Comparison of ENCODE assay signal across 13 mouse cellular contexts in genomic region chr7:66231861-66232260, GRCm38 (mm10).
A peak's percentile ranks its signal among the peaks of the same experiment; 100 is the strongest.
DNase-seq lines count a peak whose midpoint lies in the region; ATAC-seq lines count a peak whose summit lies in the region.
"Had no signal": no experiment of that assay in that cellular context is flagged by ENCODE, and none has a peak within 500 bp of the region (broad histone marks: within the 10 kb centered on the region; RNA-seq: fewer than 3 reads in every experiment).

No protein-coding gene starts in this region.

- no peaks in the 10 kb centered on the region for H3K27me3 ChIP-seq in midbrain, embryonic 12.5 days
- no peaks in the 10 kb centered on the region for H3K27me3 ChIP-seq in midbrain, embryonic 15.5 days (replicated peaks)
- H3K27me3 ChIP-seq in limb, embryonic 10.5 days (ENCODE audit: low read depth, poor library complexity, severe bottlenecking): no peaks in the 10 kb centered on the region
- no peaks in the 10 kb centered on the region for H3K27me3 ChIP-seq in neural tube, embryonic 12.5 days (replicated peaks)

- no peak for ATAC-seq in midbrain, embryonic 12.5 days (ENCODE audit: low FRiP score, low read depth)
- ATAC-seq in midbrain, embryonic 15.5 days (replicated peaks): no peak
- no peak for ATAC-seq in neural tube, embryonic 12.5 days (ENCODE audit: low FRiP score, low read depth)

- H3K9me3 ChIP-seq in midbrain, embryonic 12.5 days: no peaks in the 10 kb centered on the region
- H3K9me3 ChIP-seq in midbrain, embryonic 15.5 days: no peaks in the 10 kb centered on the region
- H3K9me3 ChIP-seq in limb, embryonic 10.5 days (replicated peaks): no peaks in the 10 kb centered on the region
- no peaks in the 10 kb centered on the region for H3K9me3 ChIP-seq in neural tube, embryonic 12.5 days

- H3K4me3 ChIP-seq in midbrain, embryonic 12.5 days: no peak overlapping the region
- no peak overlapping the region for H3K4me3 ChIP-seq in midbrain, embryonic 15.5 days
- H3K4me3 ChIP-seq in limb, embryonic 10.5 days: no peak overlapping the region
- no peak overlapping the region for H3K4me3 ChIP-seq in neural tube, embryonic 12.5 days
- H3K4me3 ChIP-seq: gastrocnemius, adult 2 months had no signal

- no peak overlapping the region for H3K9ac ChIP-seq in midbrain, embryonic 12.5 days (replicated peaks)
- no peak overlapping the region for H3K9ac ChIP-seq in midbrain, embryonic 15.5 days
- H3K9ac ChIP-seq in neural tube, embryonic 12.5 days: no peak overlapping the region

- H3K4me1 ChIP-seq in midbrain, embryonic 12.5 days: peaks cover 28% of the 10 kb centered on the region
- H3K4me1 ChIP-seq in midbrain, embryonic 15.5 days: peaks cover 21% of the 10 kb centered on the region
- H3K4me1 ChIP-seq in limb, embryonic 10.5 days: peaks cover 48% of the 10 kb centered on the region
- peaks cover 49% of the 10 kb centered on the region for H3K4me1 ChIP-seq in neural tube, embryonic 12.5 days

- peak; percentile 82 for DNase-seq in heart, adult 11 months
- no peak for DNase-seq in heart, postnatal 14 days
- DNase-seq in limb, embryonic 10.5 days (ENCODE audit: low spot score): no peak
- no peak for DNase-seq in layer of hippocampus, postnatal 36 days
- DNase-seq in adrenal gland, adult 18-20 months (ENCODE audit: low spot score in 2 of 2): no peak
- DNase-seq: adrenal gland, adult 8-10 months; B cell, adult 2 months; gastrocnemius, adult 2 months; layer of hippocampus, adult 9-11 months; lung, adult 2 months had no signal

- no peaks in the 10 kb centered on the region for H3K36me3 ChIP-seq in midbrain, embryonic 12.5 days
- H3K36me3 ChIP-seq in midbrain, embryonic 15.5 days (replicated peaks): no peaks in the 10 kb centered on the region
- H3K36me3 ChIP-seq in limb, embryonic 10.5 days: no peaks in the 10 kb centered on the region
- no peaks in the 10 kb centered on the region for H3K36me3 ChIP-seq in neural tube, embryonic 12.5 days

- 82% methylated on average over 4 of the region's 4 CpGs for WGBS in midbrain, embryonic 12.5 days
- 81% methylated on average over 4 of the region's 4 CpGs for WGBS in midbrain, embryonic 15.5 days
- WGBS in limb, embryonic 10.5 days: 98% methylated on average over 4 of the region's 4 CpGs
- 71% methylated on average over 4 of the region's 4 CpGs for WGBS in neural tube, embryonic 12.5 days

- H3K27ac ChIP-seq in midbrain, embryonic 12.5 days (replicated peaks): peak overlapping the region; percentile 83
- no peak overlapping the region for H3K27ac ChIP-seq in midbrain, embryonic 15.5 days
- peak overlapping the region; percentile 90 for H3K27ac ChIP-seq in limb, embryonic 10.5 days
- H3K27ac ChIP-seq in neural tube, embryonic 12.5 days: peak overlapping the region; percentile 72

- no peak overlapping the region for H3K4me2 ChIP-seq in midbrain, embryonic 12.5 days (replicated peaks)
- H3K4me2 ChIP-seq in midbrain, embryonic 15.5 days: no peak overlapping the region
- H3K4me2 ChIP-seq in neural tube, embryonic 12.5 days (replicated peaks): no peak overlapping the region

- intact Hi-C loops in heart, postnatal 14 days (cut with DNase I): no loop called here
